In the genomic region with DNA sequence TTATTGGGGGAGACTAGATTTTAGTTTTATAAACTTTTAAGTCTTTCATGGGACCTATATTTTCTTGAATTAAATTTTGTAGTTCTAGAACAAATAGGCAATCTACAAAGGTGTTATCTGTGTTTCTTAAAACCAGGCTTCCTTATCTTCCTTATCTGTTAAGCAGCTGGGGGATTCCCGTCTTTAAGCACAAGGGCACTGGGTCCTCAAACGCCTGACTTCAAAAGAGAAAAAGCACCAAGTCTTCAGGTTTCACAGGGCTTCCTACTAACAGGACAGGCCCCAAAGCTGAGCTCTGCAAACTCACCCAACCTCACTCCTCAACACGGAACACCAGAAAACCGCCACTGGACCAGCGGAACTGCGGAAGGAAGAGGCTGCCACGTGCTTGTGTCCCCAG, we compare ENCODE assay signal across 24 mouse cellular contexts. TPM values are rescaled to one million over a fixed set of nuclear protein-coding genes. Genes with fewer than 3 reads are reported as not detected.
DNase-seq lines count a peak whose midpoint lies in the region; ATAC-seq and TF ChIP-seq lines count a peak whose summit lies in the region.
"Had no signal": no experiment of that assay in that cellular context is flagged by ENCODE, and none has a peak within 500 bp of the region (broad histone marks: within the 10 kb centered on the region; RNA-seq: fewer than 3 reads in every experiment).

No protein-coding gene starts in this region.

- peak overlapping the region; percentile 67 for H3K27ac ChIP-seq in lung, embryonic 14.5 days (ENCODE audit: low read depth)
- H3K27ac ChIP-seq: forebrain, embryonic 10.5 days; heart, embryonic 15.5 days; hindbrain, embryonic 13.5 days; layer of hippocampus, adult 2 months; limb, embryonic 13.5 days; stomach, postnatal 0 days had no signal

- H3K9ac ChIP-seq in lung, embryonic 14.5 days = no peak overlapping the region
- H3K9ac ChIP-seq: forebrain, postnatal 0 days; heart, embryonic 15.5 days; hindbrain, embryonic 13.5 days; limb, embryonic 13.5 days had no signal

- H3K36me3 ChIP-seq in lung, embryonic 14.5 days (ENCODE audit: insufficient read depth) = peaks cover 51% of the 10 kb centered on the region

- H3K4me2 ChIP-seq in lung, embryonic 14.5 days = no peak overlapping the region
- H3K4me2 ChIP-seq: heart, embryonic 15.5 days; hindbrain, embryonic 13.5 days; limb, embryonic 13.5 days had no signal

- ATAC-seq in lung, embryonic 14.5 days (ENCODE audit: insufficient read depth) = no peak
- peak; percentile 81 for ATAC-seq in CD4-positive, CD25-positive, alpha-beta regulatory T cell, adult 4 months
- peak; percentile 77 for ATAC-seq in inflammation-experienced regulatory T-cells, adult 6 months
- ATAC-seq in megakaryocyte-erythroid progenitor cell, adult 5-6 weeks (replicated peaks; ENCODE audit: low FRiP score, low TSS enrichment, poor library complexity, severe bottlenecking) = peak; percentile 49; the same call in 1 of the 2 replicates
- ATAC-seq: forebrain, postnatal 0 days had no signal

- H3K4me1 ChIP-seq in lung, embryonic 14.5 days (ENCODE audit: insufficient read depth) = 0 out of 2 replicates have a peak, but pooled peaks cover 2% of the 10 kb centered on the region
- H3K4me1 ChIP-seq: forebrain, embryonic 10.5 days; heart, embryonic 15.5 days; hindbrain, embryonic 13.5 days; limb, embryonic 13.5 days had no signal

- no peaks in the 10 kb centered on the region; the same call in 1 of the 2 replicates for H3K9me3 ChIP-seq in lung, embryonic 14.5 days (ENCODE audit: low read depth, low read length)
- H3K9me3 ChIP-seq: heart, embryonic 15.5 days; hindbrain, embryonic 13.5 days; limb, embryonic 13.5 days had no signal

- 53% methylated on average over 7 of the region's 7 CpGs for WGBS in lung, embryonic 14.5 days

- TF ChIP-seq CTCF in lung, embryonic 14.5 days (IDR thresholded peaks at IDR 0.05; ENCODE audit: low read depth) = no peak

- no peaks in the 10 kb centered on the region for H3K27me3 ChIP-seq in lung, embryonic 14.5 days (ENCODE audit: insufficient read depth, low read length)
- H3K27me3 ChIP-seq: heart, embryonic 15.5 days; hindbrain, embryonic 13.5 days; limb, embryonic 13.5 days had no signal

- no peak for DNase-seq in lung, embryonic 14.5 days
- DNase-seq in lung, postnatal 36 days = no peak
- no peak for DNase-seq in spleen, adult 12 weeks (ENCODE audit: low spot score)
- DNase-seq in adrenal gland, adult 2 months = no peak
- DNase-seq: adrenal gland, postnatal 36 days; cerebellum, adult 11 months; cerebellum, adult 9-11 months; forebrain, postnatal 0 days; heart, postnatal 36 days; kidney, adult 9 months; lung, adult 2 months; midbrain, embryonic 14.5 days; thymus, adult 2 months; thymus, postnatal 4 days had no signal

- H3K4me3 ChIP-seq in lung, embryonic 14.5 days (ENCODE audit: low read depth, low read length) = no peak overlapping the region
- H3K4me3 ChIP-seq: forebrain, embryonic 10.5 days; heart, embryonic 15.5 days; hindbrain, embryonic 13.5 days; layer of hippocampus, adult 2 months; limb, embryonic 13.5 days; megakaryocyte, embryonic 14.5 days had no signal

RNA-seq across cellular contexts. Expression of a gene that starts 10.9 kb away (rescaled TPM):
- 46.4 and 52.6 TPM in 2 replicates for polyA plus RNA-seq in lung, embryonic 14.5 days (2014; fragmentation: Nextera tagmentation; extraction: Ambion mirVana)
- 10 to 100 TPM; 90.7 to 95.2 TPM for polyA plus RNA-seq in CD4-positive, CD25-positive, alpha-beta regulatory T cell, adult 4 months (2017; shearing (Covaris generic))
- polyA plus RNA-seq in inflammation-experienced regulatory T-cells, adult 6 months (2017; shearing (Covaris generic)) = 100 to 1,000 TPM in 1 of 3 experiments, 10 to 100 TPM in 2; 86.3 to 122 (median 97.5) TPM
- 19.3 and 20.2 TPM in 2 replicates for total RNA-seq in megakaryocyte-erythroid progenitor cell, adult 5-6 weeks (2014; fragmentation: Nextera tagmentation)
- total RNA-seq in megakaryocyte-erythroid progenitor cell, adult 5-6 weeks (2017) = 7.8 and 8.6 TPM in 2 replicates
- total RNA-seq in adrenal gland, adult 2 months (2021) = 100 to 1,000 TPM; 294 to 361 TPM
- 117 and 149 TPM in 2 replicates for polyA plus RNA-seq in adrenal gland, adult 2 months (2012; rRNA removed)

RNA-seq across cellular contexts. Expression of a gene that starts 26.6 kb away (rescaled TPM):
- polyA plus RNA-seq in lung, embryonic 14.5 days (2014; fragmentation: Nextera tagmentation; extraction: Ambion mirVana) = 128 and 130 TPM in 2 replicates
- 10 to 100 TPM; 20.0 to 28.5 TPM for polyA plus RNA-seq in CD4-positive, CD25-positive, alpha-beta regulatory T cell, adult 4 months (2017; shearing (Covaris generic))
- 10 to 100 TPM; 21.2 to 42.3 (median 23.3) TPM for polyA plus RNA-seq in inflammation-experienced regulatory T-cells, adult 6 months (2017; shearing (Covaris generic))
- total RNA-seq in megakaryocyte-erythroid progenitor cell, adult 5-6 weeks (2014; fragmentation: Nextera tagmentation) = 35.1 and 35.5 TPM in 2 replicates
- 38.0 and 38.4 TPM in 2 replicates for total RNA-seq in megakaryocyte-erythroid progenitor cell, adult 5-6 weeks (2017)
- 10 to 100 TPM; 39.9 to 46.9 TPM for total RNA-seq in adrenal gland, adult 2 months (2021)
- 15.2 and 15.8 TPM in 2 replicates for polyA plus RNA-seq in adrenal gland, adult 2 months (2012; rRNA removed)
